Mouse (Mus musculus) hindbrain, embryonic 15.5 days (tissue): ENCODE data around the gene Dnase2a. TPM values are rescaled to one million over a fixed set of nuclear protein-coding genes. Genes with fewer than 3 reads are reported as not detected.

ENCODE experiments used
- ATAC-seq: fragments of 200-750 bp; cut with Nextera tagmentation; 2 replicates; pipeline ENCODE4 v1.8.0; 2017; ENCODE audit warnings: low read depth, moderate number of reproducible peaks, moderate TSS enrichment; ENCODE audit not compliant: low FRiP score
- H3K27ac ChIP-seq: fragments of 300-500 bp; sonication (generic); replicated peaks from 2 replicates; pipeline ENCODE4 v1.5.1; 2015; ENCODE audit warnings: mild to moderate bottlenecking, inconsistent platforms
- H3K27me3 ChIP-seq: fragments of 300-500 bp; sonication (generic); 2 replicates; pipeline ENCODE4 v1.6.1; 2015; ENCODE audit warnings: control low read depth, inconsistent platforms
- H3K36me3 ChIP-seq: fragments of 300-500 bp; sonication (generic); 2 replicates; pipeline ENCODE4 v1.6.1; 2015; ENCODE audit warnings: control low read depth, inconsistent platforms
- H3K4me1 ChIP-seq: fragments of 300-500 bp; sonication (generic); replicated peaks from 2 replicates; pipeline ENCODE4 v1.6.1; 2015; ENCODE audit warnings: control low read depth, inconsistent platforms
- H3K4me2 ChIP-seq: fragments of 300-500 bp; sonication (generic); 2 replicates; pipeline ENCODE4 v1.6.1; 2015; ENCODE audit warnings: moderate library complexity, mild to moderate bottlenecking, inconsistent platforms
- H3K4me3 ChIP-seq: fragments of 300-500 bp; sonication (generic); 2 replicates; pipeline ENCODE4 v1.5.1; 2015; ENCODE audit warnings: mild to moderate bottlenecking, inconsistent platforms
- H3K9ac ChIP-seq: fragments of 300-500 bp; sonication (generic); 2 replicates; pipeline ENCODE4 v1.6.1; 2015; ENCODE audit warnings: inconsistent platforms
- H3K9me3 ChIP-seq: fragments of 300-500 bp; sonication (generic); 2 replicates; pipeline ENCODE4 v1.6.1; 2016; ENCODE audit warnings: control low read depth, inconsistent platforms
- WGBS: fragments of 180-500 bp; shearing (Covaris S2); methylation state at CpG from one replicate; pipeline ENCODE4 v1.1.7; 2015; 5-methylcytosine and 5-hydroxymethylcytosine counted together
- polyA plus RNA-seq: library from polyadenylated mRNA; unstranded; fragments of >200 nt; fragmentation: Nextera tagmentation; extraction: Ambion mirVana; gene quantifications from 2 replicates; pipeline ENCODE4 v1.2.1, GENCODE M21; 2015

Dnase2a gene
- polyA plus RNA-seq = 5.7 and 7.3 TPM in 2 replicates

GRCm38 (mm10) chr8:84908421-84909161, at the start of gene Dnase2a:
Dnase2a (plus strand) TSS chr8:84908560.
- 0 out of 2 replicates have a peak, but pooled peaks cover 11% of the 10 kb centered on the region for H3K27me3 ChIP-seq
- peak; percentile 80 for ATAC-seq

GRCm38 (mm10) chr8:84871376-84872308, 36.7 kb upstream of the Dnase2a start, which contains the start of gene Syce2:
Syce2 (plus strand) TSS chr8:84872111.
- peak; percentile 73 for ATAC-seq

More at GRCm38 (mm10) chr8:84908421-84909161, at the start of gene Dnase2a:
- Histone ChIP-seq H3K27ac (no peak within 1 kb of the TSS), H3K9me3 (no peaks in the 10 kb centered on the region), H3K4me3 (peak within 1 kb of the TSS; percentile 35), H3K4me2 (peak within 1 kb of the TSS; percentile 62), H3K4me1 (peaks cover 13% of the 10 kb centered on the region), H3K36me3 (peaks cover 31% of the 10 kb centered on the region), H3K9ac (peak within 1 kb of the TSS; percentile 39)
- 2% methylated on average over 45 of the region's 45 CpGs for WGBS

GRCm38 (mm10) chr8:84872309-84872965, 35.9 kb upstream of the Dnase2a start:
- Histone ChIP-seq H3K36me3 (peaks cover 14% of the 10 kb centered on the region), H3K9ac (peak overlapping the region; percentile 37), H3K9me3 (no peaks in the 10 kb centered on the region), H3K4me1 (peaks cover 12% of the 10 kb centered on the region), H3K27ac (no peak overlapping the region), H3K4me2 (peak overlapping the region; percentile 93), H3K4me3 (peak overlapping the region; percentile 45), H3K27me3 (no peaks in the 10 kb centered on the region)
- ATAC-seq = peak; percentile 79
- WGBS = 3% methylated on average over 54 of the region's 54 CpGs

More at GRCm38 (mm10) chr8:84871376-84872308, 36.7 kb upstream of the Dnase2a start, which contains the start of gene Syce2:
- H3K4me3 ChIP-seq = peak within 1 kb of the TSS; percentile 45
- H3K4me1 ChIP-seq = peaks cover 12% of the 10 kb centered on the region
- H3K36me3 ChIP-seq = peaks cover 20% of the 10 kb centered on the region
- 15% methylated on average over 41 of the region's 46 CpGs for WGBS
- H3K4me2 ChIP-seq = peak within 1 kb of the TSS; percentile 93
- H3K27ac ChIP-seq = no peak within 1 kb of the TSS
- H3K27me3 ChIP-seq = no peaks in the 10 kb centered on the region
- no peaks in the 10 kb centered on the region for H3K9me3 ChIP-seq
- peak within 1 kb of the TSS; percentile 37 for H3K9ac ChIP-seq

DNA sequence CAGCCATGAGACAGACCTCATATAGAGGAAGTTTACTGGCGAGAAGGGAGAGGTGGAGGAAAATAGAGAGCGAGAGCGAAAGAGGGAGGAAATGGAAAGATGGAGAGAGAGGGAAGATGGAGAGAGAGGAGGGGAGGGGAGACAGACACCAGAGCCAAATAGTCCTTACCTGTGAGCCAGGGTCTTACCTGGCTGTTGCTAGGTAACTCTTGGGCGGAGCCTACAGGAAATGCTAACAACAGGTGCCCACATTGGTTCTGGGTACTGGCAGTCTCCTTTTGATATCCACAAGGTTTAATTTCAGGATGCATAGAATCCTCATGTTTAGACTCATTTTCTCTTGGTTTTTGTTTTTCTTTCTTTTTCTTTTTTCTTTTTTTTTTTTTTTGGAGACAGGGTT, 35.3 kb upstream of the Dnase2a start:
- peaks cover 12% of the 10 kb centered on the region for H3K4me1 ChIP-seq
- no peak overlapping the region for H3K27ac ChIP-seq
- 78% methylated on average over 4 of the region's 4 CpGs for WGBS
- no peaks in the 10 kb centered on the region for H3K27me3 ChIP-seq
- peak overlapping the region; percentile 93 for H3K4me2 ChIP-seq
- no peak overlapping the region for H3K9ac ChIP-seq
- H3K4me3 ChIP-seq = peak overlapping the region; percentile 45
- no peak for ATAC-seq
- no peaks in the 10 kb centered on the region for H3K9me3 ChIP-seq
- peaks cover 8% of the 10 kb centered on the region for H3K36me3 ChIP-seq

GRCm38 (mm10) chr8:84874339-84874738, 34.0 kb upstream of the Dnase2a start:
- no peak for ATAC-seq
- no peak overlapping the region for H3K4me2 ChIP-seq
- 90% methylated on average over 3 of the region's 3 CpGs for WGBS
- H3K9ac ChIP-seq = no peak overlapping the region
- H3K27ac ChIP-seq = no peak overlapping the region
- no peaks in the 10 kb centered on the region for H3K9me3 ChIP-seq
- no peaks in the 10 kb centered on the region for H3K36me3 ChIP-seq
- peaks cover 12% of the 10 kb centered on the region for H3K4me1 ChIP-seq
- no peaks in the 10 kb centered on the region for H3K27me3 ChIP-seq
- H3K4me3 ChIP-seq = no peak overlapping the region

GRCm38 (mm10) chr8:84877297-84878035, 30.9 kb upstream of the Dnase2a start:
- Histone ChIP-seq H3K4me3 (no peak overlapping the region), H3K9ac (no peak overlapping the region), H3K9me3 (no peaks in the 10 kb centered on the region), H3K4me2 (no peak overlapping the region), H3K4me1 (peaks cover 4% of the 10 kb centered on the region), H3K36me3 (no peaks in the 10 kb centered on the region), H3K27me3 (no peaks in the 10 kb centered on the region), H3K27ac (peak overlapping the region; percentile 49; the same call in 1 of the 2 replicates)
- peak; percentile 79 for ATAC-seq
- WGBS = 61% methylated on average over 3 of the region's 3 CpGs

GRCm38 (mm10) chr8:84878915-84879314, 29.4 kb upstream of the Dnase2a start:
- no peaks in the 10 kb centered on the region for H3K27me3 ChIP-seq
- no peaks in the 10 kb centered on the region for H3K9me3 ChIP-seq
- H3K4me1 ChIP-seq = no peaks in the 10 kb centered on the region
- no peak overlapping the region for H3K9ac ChIP-seq
- ATAC-seq = no peak
- H3K4me3 ChIP-seq = no peak overlapping the region
- H3K36me3 ChIP-seq = no peaks in the 10 kb centered on the region
- WGBS = 82% methylated on average over 1 of the region's 1 CpGs
- no peak overlapping the region for H3K4me2 ChIP-seq
- H3K27ac ChIP-seq = no peak overlapping the region

DNA sequence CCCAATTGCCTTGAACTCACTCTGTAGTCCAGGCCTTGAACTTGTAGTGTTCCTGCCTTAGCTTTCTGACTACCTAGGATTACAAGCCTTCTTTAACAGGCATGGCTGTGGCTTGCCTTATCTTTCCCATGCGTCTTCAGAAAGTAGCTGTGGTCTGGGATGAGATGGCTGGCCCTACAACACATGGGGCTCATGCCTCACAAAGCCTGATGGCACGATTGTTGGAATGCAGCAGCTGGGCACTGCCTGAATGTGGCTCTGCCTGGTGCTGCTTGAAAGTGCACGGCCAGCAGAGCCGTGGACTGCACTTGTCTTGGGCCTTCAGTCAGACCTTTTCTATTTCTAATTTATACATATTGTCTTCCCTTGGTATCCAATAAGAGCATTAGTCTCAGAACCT, 23.6 kb upstream of the Dnase2a start:
- 88% methylated on average over 4 of the region's 4 CpGs for WGBS
- Histone ChIP-seq H3K4me1 (no peaks in the 10 kb centered on the region), H3K9ac (no peak overlapping the region), H3K36me3 (peaks cover 28% of the 10 kb centered on the region), H3K4me2 (no peak overlapping the region), H3K27ac (no peak overlapping the region), H3K27me3 (no peaks in the 10 kb centered on the region), H3K9me3 (no peaks in the 10 kb centered on the region), H3K4me3 (no peak overlapping the region)
- no peak for ATAC-seq

- 99% methylated on average over 3 of the region's 3 CpGs for WGBS
- H3K4me1 ChIP-seq = peaks cover 10% of the 10 kb centered on the region
- H3K9ac ChIP-seq = no peak overlapping the region
- no peaks in the 10 kb centered on the region for H3K9me3 ChIP-seq
- no peaks in the 10 kb centered on the region for H3K27me3 ChIP-seq
- H3K4me3 ChIP-seq = no peak overlapping the region
- H3K27ac ChIP-seq = no peak overlapping the region
- no peak overlapping the region for H3K4me2 ChIP-seq
- no peak for ATAC-seq
- H3K36me3 ChIP-seq = peaks cover 35% of the 10 kb centered on the region
These were observed 20.1 kb upstream of the Dnase2a start for GRCm38 (mm10) chr8:84888280-84888679.

DNA sequence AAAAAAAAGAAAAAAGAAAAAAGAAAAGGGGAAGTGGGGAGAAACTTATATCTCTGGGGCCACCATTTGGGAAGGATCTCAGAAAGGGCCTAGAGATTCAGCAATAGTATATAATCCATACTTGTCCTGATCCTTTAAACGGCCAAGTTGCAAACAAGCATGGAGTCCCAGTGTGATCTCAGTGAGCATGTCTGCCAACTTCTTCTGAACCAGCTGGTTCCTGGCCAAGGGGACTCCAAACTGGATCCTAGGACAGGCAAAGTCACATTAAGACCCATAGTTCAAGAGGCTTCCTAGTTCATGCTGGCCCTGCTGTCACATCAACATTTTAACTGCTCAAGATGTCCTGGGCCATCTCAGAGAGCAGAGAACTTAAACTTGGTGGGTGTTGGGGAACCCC, 19.2 kb upstream of the Dnase2a start:
- H3K27me3 ChIP-seq = no peaks in the 10 kb centered on the region

More for the DNA sequence above, 19.2 kb upstream of the Dnase2a start:
- no peak overlapping the region for H3K9ac ChIP-seq
- H3K4me1 ChIP-seq = peaks cover 13% of the 10 kb centered on the region
- no peak overlapping the region for H3K4me2 ChIP-seq
- H3K36me3 ChIP-seq = peaks cover 35% of the 10 kb centered on the region
- H3K4me3 ChIP-seq = no peak overlapping the region
- WGBS = 90% methylated on average over 1 of the region's 1 CpGs
- H3K27ac ChIP-seq = no peak overlapping the region
- ATAC-seq = no peak
- H3K9me3 ChIP-seq = no peaks in the 10 kb centered on the region
